Mouse (Mus musculus): Measurements from ENCODE around the gene As3mt. TPM values are rescaled to one million over a fixed set of nuclear protein-coding genes. Genes with fewer than 3 reads are reported as not detected.
A peak's percentile ranks its signal among the peaks of the same experiment; 100 is the strongest.

The As3mt gene
- total RNA-seq (2014; fragmentation: Nextera tagmentation) (6.5 and 6.6 TPM in 2 replicates), total RNA-seq (2017) (1.6 and 16.2 TPM in 2 replicates)

- peak; percentile 35; the same call in 1 of the 2 replicates for ATAC-seq (replicated peaks; ENCODE audit: low FRiP score, low TSS enrichment, poor library complexity, severe bottlenecking)
Measured at GRCm38 (mm10) chr19:46707296-46708151, at the start of gene As3mt. TSS of gene As3mt (plus strand) at chr19:46707458.

DNA sequence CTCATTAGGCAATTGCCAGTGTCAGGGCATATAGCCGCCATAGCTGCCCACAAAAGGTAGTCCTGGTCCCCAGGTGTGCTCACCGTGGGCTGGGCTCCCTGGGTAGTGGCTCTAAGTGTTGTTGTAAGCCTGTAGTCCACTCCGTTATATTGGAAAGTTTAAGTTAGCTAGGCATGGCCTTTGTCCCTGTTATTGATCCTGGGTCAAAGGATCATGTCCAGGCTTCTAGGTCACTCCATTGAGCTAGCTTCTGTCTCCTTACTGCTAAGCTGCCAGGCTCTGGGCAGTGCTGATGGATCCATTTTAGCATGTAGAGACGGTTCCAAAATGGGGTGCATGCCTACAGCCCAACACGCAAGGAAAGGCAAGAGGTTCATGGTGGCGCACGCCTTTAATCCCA is 48.9 kb upstream of the As3mt start:
- ATAC-seq (replicated peaks; ENCODE audit: low FRiP score, low TSS enrichment, poor library complexity, severe bottlenecking), result no peak

GRCm38 (mm10) chr19:46658851-46659250 is 48.4 kb upstream of the As3mt start:
- ATAC-seq (replicated peaks; ENCODE audit: low FRiP score, low TSS enrichment, poor library complexity, severe bottlenecking), result no peak

DNA sequence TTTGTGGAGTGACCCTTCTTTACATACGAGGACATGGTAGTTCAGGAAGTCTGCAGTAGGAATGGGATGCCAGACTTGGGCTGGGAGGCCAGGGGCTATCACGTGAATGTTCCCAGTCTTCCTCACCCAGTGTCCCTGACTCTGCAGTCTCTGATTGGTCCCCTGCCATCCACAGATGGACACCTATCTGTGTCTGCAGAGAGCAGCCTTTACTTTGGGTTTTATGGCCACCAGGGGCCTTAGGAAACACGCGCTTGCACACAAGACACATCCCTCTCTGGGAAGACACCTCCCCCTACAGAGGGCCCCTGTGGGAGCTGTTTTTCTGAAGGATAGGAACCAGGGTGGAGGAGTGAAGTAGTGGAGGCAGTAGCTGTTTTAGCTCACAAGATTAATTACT is 45.7 kb upstream of the As3mt start:
- no peak for ATAC-seq (replicated peaks; ENCODE audit: low FRiP score, low TSS enrichment, poor library complexity, severe bottlenecking)

DNA sequence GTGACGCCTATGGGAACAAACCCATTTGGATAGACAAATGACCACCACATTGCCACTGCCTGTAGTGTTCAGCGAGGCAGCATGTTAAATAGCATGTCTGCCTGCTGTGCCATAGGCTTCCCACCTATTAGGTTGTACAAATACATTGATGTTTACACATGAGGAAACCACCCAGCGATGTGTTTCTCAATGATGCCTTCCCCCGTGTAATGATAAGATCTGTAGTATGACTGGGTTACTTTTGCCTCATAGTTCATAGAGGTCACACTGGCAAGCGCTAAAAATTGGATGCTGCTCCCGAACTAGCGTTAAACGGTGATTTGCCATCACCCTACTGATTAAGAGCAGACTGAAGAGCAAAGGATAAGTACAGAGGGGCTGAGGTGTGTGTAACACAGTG is 45.0 kb upstream of the As3mt start:
- ATAC-seq (replicated peaks; ENCODE audit: low FRiP score, low TSS enrichment, poor library complexity, severe bottlenecking), result no peak

DNA sequence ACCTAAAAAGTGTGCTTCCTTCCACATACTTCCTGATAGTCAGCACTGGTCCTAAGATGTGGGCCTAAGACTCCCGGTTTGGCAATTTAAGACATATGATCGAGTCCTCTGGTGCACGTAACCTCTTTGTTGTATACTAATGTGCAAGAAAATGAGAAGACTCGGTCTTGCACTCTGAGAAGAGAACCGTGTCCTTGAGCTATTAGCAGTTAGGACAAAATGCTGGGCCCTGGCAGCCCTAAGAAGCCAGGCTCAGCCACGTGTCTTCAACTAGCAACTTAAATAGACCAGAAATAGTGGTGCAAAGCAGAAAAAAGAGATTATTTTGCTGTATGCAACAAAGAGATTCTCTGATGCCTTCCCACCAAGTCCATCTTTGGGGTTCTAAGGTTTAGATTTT is 44.5 kb upstream of the As3mt start:
- ATAC-seq (replicated peaks; ENCODE audit: low FRiP score, low TSS enrichment, poor library complexity, severe bottlenecking), result no peak

DNA sequence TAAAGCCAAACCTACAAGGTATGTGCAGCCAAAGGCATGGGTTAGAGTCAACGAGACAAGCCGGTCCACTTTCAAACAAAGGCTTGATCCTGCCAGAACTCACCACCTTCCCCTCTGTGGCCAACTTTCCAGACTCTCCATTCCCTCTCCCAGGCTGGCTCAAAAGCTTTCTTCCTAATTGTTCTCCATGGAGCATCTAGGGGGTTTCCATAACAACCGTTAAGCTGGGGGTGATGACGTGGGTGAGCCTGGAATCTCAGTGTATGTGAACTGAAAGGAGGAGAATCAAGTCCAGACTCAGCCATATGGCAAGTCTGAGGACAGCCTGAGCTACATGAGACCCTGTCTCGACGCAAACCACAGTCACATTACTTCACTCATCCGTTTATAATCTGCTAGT is 41.8 kb upstream of the As3mt start:
- ATAC-seq (replicated peaks; ENCODE audit: low FRiP score, low TSS enrichment, poor library complexity, severe bottlenecking), result no peak

GRCm38 (mm10) chr19:46667300-46667699 is 40.0 kb upstream of the As3mt start:
- ATAC-seq (replicated peaks; ENCODE audit: low FRiP score, low TSS enrichment, poor library complexity, severe bottlenecking), result no peak

- ATAC-seq (replicated peaks; ENCODE audit: low FRiP score, low TSS enrichment, poor library complexity, severe bottlenecking), result no peak
Measured at GRCm38 (mm10) chr19:46668263-46668662, 39.0 kb upstream of the As3mt start.

DNA sequence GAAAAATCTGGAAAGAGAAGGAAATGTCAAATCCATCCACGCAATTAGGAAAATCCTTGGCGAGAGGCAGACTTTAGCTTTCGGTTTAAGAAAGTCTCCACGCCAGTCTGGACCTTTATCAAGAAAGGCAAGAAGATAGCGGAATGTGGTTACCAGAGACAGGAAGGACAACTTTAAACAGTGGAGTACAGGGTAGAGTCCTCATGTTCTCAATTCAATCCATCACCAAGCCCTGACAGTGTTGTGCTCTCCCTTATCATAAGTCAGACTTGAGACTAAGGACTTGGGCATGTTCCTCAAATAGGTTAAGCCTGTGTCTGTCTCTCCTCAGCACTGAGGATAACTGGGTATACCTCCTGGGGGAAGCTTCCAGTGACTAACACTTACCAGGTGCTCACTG is 37.5 kb upstream of the As3mt start:
- no peak for ATAC-seq (replicated peaks; ENCODE audit: low FRiP score, low TSS enrichment, poor library complexity, severe bottlenecking)

DNA sequence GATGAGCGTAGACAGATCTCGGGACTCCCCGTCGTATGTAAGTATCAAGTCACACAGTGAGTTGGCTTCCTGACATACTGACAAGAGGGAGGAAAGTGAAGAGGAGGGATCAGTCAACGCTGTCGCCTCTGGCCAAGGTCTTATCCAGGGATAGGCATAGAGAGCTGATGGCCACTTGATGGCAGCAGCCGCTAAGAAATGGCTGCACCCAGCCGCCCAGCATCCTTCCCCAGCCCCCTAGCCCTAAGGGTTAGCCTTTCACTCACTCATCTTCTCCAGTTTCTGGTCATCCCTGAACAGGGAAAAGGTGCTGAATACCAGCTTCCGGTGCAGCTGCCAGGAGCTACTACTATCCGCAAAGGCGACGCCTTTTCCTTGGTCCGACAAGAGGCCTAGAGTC is 36.6 kb upstream of the As3mt start:
- peak; percentile 63 for ATAC-seq (replicated peaks; ENCODE audit: low FRiP score, low TSS enrichment, poor library complexity, severe bottlenecking)

GRCm38 (mm10) chr19:46672766-46673418 is 34.4 kb upstream of the As3mt start, which contains the start of gene Cyp17a1:
TSS of gene Cyp17a1 (minus strand) at chr19:46673172.
- ATAC-seq (replicated peaks; ENCODE audit: low FRiP score, low TSS enrichment, poor library complexity, severe bottlenecking), result peak; percentile 43

- ATAC-seq (replicated peaks; ENCODE audit: low FRiP score, low TSS enrichment, poor library complexity, severe bottlenecking), result no peak
Measured at GRCm38 (mm10) chr19:46675641-46676040, 31.6 kb upstream of the As3mt start.

DNA sequence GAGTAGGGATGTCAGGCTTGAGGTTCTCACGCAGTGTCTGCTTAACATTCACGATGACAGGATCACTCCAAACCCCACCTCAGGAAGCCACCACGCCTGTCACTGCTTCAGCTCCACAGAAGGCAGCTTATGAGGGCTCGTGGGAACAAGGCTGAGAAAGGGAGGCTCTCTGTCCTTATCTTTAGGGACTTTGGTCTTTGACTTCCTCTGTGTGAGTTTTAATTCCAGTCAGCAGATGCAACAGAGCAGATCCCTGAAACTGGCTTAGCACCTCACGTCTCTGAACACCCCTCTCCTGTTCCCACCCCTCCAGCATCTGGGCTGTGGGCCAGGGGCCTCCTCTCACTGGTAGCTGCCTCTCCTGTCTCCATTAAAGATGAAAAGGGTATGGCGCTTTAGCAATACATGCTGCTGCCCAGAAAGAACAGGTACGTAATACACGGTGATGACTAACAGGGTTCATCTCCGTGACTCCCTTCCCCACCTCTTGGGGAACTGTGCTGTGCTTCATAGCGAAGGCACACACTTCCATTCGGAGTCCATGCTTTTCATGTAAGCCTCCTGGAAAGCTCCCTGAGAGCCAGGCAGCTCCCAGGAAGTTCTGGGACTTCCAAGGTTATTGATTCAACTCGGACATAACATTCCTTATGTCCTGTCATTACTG is 27.4 kb upstream of the As3mt start:
- ATAC-seq (replicated peaks; ENCODE audit: low FRiP score, low TSS enrichment, poor library complexity, severe bottlenecking), result no peak

GRCm38 (mm10) chr19:46689460-46690372 is 17.5 kb upstream of the As3mt start, which contains the start of gene Borcs7:
TSS of gene Borcs7 (plus strand) at chr19:46689906.
- ATAC-seq (replicated peaks; ENCODE audit: low FRiP score, low TSS enrichment, poor library complexity, severe bottlenecking), result peak; percentile 96

DNA sequence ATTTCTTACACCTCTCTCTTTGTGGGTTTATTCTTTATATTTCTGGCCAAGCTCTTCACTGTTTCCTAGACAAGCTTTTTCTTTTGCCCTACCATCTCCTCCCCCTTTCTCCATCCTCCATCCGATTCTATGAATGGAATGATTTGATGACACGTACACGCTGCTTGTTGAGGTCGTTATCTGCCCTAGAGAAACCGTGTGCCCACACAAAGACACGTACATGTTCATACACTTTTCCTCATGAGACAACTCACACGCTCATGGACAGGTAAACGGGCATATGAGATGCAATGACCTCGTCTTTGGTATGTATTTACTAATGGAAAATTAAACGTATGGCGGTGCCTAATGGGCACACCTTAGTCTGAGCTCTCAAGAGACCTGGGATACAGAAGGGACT is 16.9 kb upstream of the As3mt start:
- no peak for ATAC-seq (replicated peaks; ENCODE audit: low FRiP score, low TSS enrichment, poor library complexity, severe bottlenecking)

GRCm38 (mm10) chr19:46691078-46691477 is 16.2 kb upstream of the As3mt start:
- ATAC-seq (replicated peaks; ENCODE audit: low FRiP score, low TSS enrichment, poor library complexity, severe bottlenecking), result no peak

GRCm38 (mm10) chr19:46693146-46693545 is 14.1 kb upstream of the As3mt start:
- no peak for ATAC-seq (replicated peaks; ENCODE audit: low FRiP score, low TSS enrichment, poor library complexity, severe bottlenecking)

DNA sequence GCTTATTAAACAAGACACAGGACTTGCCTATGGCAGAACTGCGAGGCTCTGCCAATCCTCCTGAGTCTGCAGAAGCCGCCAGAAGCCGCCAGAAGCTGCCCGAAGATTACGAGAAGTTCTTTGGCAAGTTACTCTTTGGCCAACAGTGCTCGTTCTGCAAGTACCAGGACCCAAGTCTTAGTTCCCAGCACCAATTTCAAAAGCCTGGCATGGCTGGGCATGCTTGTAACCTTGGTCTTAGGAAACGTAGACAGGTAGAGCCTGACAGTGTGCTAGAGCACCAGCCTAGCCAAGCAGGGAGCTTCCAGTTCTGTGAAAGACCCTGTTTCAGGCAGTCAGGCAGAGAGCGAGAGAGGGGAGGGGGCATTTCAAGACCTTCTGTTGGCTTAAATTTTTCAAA is 10.8 kb upstream of the As3mt start:
- no peak for ATAC-seq (replicated peaks; ENCODE audit: low FRiP score, low TSS enrichment, poor library complexity, severe bottlenecking)
